Mouse (Mus musculus) bone marrow macrophage, adult 2 months (primary cell): ENCODE measurements around the gene Vac14.

Experiments used
- CTCF ChIP-seq: IDR thresholded peaks from 2 replicates; pipeline ENCODE4 v1.5.1; 2012; ENCODE audit warnings: low read depth, mild to moderate bottlenecking, low read length, moderate library complexity
- POLR2A ChIP-seq: IDR thresholded peaks from 2 replicates; pipeline ENCODE4 v1.6.1; 2012; ENCODE audit warnings: mild to moderate bottlenecking, low read depth, low read length, borderline replicate concordance

DNA sequence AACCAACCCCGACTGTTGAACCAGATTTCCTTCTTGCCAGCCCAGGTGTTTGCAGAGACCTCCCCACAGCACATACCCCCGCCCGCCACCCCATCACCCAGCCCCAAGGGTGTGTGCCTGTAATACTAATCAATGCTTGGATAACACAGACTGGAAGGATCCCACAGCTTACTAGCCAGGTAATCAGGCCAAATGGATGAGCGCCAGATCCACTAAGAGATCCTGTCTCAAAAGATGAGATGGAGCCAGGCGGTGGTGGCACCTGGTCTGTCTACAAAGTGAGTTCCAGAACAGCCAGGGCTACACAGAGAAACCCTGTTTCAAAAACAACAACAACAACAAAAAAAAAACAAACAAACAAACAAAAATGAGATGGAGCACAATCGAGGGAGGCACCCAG is 148.9 kb downstream of the Vac14 start:
- no peak for TF ChIP-seq CTCF
- TF ChIP-seq POLR2A: no peak
